Mouse (Mus musculus): ENCODE measurements at regions not wholly inside any gene's neighbourhood (a gene's known extent, or its start where the extent isn't known, plus 50 kb on each side); places are given as distances from the start of the nearest gene placed in this dataset.

DNA sequence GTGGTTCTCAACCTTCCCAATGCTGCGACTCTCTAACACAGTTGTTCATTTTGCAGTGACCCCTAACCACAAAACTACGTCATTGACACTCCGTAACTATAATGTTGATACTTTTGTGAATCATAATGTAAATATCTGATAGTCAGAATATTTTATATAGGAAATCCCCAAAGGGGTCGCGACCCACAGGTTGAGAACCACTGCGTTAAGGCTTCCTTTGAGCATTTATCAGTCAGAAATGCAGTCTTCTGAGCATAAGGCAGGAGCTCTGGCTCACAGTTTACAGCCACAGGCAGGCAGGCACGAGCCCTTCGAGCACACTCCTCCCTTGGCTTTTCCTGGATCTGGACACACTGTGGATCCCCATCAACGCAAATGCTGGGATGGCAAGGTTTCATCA lies 57.0 kb downstream of the Nxnl2 start:
- no peak for ATAC-seq (ENCODE audit: extremely low read depth, insufficient number of reproducible peaks, low FRiP score, poor library complexity, severe bottlenecking)

DNA sequence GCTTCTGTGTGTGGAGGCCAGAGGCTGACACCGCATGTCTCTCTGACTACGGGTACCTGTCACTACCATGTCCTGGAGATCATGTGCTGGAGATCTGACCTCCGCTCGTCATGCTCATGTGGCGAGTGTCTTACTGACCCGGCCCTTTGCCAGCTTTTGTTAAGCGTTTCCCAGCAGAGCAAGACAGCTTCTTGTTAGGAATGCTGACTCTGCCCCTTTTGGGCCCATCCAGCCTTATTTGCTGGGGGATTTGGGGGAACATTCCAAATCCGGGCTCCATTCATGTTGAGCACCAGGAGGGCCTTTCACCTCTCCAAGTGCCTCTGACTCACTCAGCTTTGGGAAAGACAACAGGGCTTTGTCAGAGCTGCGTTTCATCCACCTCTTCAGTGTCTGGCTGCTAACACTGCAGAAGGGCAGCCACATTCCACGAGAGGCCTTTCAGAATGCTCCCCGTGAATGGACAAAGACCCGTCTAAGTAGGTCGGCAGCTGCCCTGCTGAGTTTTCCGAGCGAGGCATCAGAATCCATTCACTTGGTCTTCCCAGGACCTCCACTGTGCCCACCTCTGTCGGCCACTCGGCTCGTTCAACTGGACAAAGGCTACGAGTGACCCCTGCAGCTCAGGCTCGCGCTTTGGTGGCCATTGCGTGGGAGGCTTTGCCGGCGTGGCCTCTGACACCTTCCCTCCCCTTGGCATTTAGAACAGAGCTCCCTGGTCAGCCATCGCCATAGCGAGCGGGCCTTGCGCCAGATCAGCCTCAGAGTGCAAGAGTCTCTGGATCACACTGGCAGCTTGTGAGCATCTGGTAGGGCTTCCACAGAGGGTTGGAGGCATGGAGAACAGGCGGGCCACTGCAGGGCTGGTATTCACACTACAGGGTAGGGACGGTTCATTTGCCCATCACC lies 58.3 kb downstream of the Nxnl2 start:
- no peak for ATAC-seq (ENCODE audit: extremely low read depth, insufficient number of reproducible peaks, low FRiP score, poor library complexity, severe bottlenecking)

DNA sequence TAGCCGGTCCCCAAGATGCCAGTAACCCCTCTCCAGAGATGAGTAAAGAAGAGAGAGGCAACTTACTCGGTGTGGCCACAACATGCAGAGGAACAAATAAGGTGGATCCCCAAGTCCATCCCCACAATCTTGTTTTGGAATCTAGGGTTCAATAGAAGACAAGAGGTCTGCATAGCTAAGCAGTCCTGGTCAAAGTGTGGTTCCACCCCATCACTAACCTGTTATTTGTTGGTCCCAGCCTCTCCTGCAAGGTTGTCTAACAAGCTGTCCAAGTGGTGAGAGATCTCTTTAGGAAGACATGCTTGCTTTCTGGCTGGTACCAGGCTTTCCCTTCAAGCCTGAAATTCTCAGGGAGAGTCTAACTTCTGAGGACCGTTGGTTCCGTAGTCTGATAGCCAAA lies 59.0 kb downstream of the Nxnl2 start:
- ATAC-seq (ENCODE audit: extremely low read depth, insufficient number of reproducible peaks, low FRiP score, poor library complexity, severe bottlenecking), result no peak

DNA sequence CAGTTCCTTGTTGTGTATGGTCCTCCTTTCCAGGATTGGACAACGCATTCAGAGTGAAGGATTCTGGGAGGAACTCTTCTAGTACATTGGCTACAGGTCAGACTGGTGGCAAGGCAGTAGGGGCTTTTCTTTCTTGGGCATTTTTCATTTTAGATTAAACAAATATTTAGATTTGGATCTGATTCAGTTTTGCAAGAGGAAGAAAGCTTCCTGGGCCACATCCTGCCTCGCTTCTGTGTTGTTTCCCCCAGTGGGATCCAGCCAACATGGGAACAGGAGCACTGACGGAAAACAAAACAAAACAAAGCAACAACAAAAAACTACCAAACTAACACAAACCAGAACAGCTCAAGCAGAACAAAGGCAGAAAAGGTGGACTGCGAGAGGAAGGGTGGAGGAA lies 60.8 kb downstream of the Nxnl2 start:
- ATAC-seq (ENCODE audit: extremely low read depth, insufficient number of reproducible peaks, low FRiP score, poor library complexity, severe bottlenecking), result no peak

DNA sequence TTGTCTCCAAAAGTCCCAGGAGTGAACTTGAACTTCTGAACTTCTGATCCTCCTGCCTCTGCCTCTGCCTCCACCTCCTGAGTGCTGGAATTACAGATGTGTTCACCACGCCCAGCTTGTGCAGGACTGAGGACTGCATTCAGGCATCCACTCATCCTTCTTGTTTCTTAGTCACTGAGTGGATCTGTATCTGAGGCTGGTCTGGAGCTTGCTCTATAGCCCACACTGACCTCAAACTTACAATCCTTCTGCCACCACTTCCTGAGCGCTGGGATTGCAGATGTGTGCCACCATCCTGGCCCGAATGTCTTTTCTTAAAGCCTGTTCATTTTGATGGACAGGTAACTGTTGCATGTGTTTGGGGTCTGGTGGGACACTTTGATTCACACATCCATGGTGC lies 76.6 kb downstream of the Nxnl2 start:
- ATAC-seq (ENCODE audit: extremely low read depth, insufficient number of reproducible peaks, low FRiP score, poor library complexity, severe bottlenecking), result no peak

DNA sequence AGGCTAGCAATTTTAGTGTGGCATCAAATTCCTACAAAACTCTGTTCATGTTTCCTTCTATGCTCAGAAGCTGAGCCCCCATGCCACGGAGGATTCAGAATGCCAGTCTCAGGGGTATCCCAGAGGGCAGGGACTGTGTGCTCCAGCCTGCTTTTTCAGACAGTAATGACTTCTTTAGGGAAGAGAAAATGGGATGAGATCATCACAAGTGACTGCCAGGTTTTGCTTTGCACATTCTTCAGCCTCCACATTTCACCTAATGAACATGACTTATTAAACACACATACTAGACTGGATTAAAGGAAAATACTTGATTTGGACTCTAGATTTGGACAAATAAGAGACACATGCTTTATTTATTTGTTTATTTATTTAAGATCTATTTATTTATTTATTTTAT lies 82.5 kb downstream of the Nxnl2 start:
- ATAC-seq (ENCODE audit: extremely low read depth, insufficient number of reproducible peaks, low FRiP score, poor library complexity, severe bottlenecking), result no peak

DNA sequence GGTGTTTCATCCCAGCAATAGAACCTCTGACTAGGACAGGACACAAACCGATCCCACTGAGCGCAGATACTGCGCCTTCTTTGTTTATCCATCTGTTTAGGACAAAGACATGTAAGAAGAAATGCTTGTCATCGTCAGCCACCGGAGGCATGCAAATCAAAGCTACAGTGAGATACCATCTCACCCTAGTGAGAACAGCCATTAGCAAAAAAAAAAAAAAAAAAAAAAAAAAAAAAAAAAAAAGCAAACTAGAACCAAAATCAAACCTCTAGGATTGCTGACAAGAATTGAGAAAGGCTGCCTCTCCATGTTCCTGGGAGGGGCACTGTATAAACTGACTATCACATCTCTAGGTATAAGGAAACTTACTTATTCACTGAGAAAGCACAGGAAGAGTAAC lies 84.9 kb downstream of the Nxnl2 start:
- ATAC-seq (ENCODE audit: extremely low read depth, insufficient number of reproducible peaks, low FRiP score, poor library complexity, severe bottlenecking), result no peak

DNA sequence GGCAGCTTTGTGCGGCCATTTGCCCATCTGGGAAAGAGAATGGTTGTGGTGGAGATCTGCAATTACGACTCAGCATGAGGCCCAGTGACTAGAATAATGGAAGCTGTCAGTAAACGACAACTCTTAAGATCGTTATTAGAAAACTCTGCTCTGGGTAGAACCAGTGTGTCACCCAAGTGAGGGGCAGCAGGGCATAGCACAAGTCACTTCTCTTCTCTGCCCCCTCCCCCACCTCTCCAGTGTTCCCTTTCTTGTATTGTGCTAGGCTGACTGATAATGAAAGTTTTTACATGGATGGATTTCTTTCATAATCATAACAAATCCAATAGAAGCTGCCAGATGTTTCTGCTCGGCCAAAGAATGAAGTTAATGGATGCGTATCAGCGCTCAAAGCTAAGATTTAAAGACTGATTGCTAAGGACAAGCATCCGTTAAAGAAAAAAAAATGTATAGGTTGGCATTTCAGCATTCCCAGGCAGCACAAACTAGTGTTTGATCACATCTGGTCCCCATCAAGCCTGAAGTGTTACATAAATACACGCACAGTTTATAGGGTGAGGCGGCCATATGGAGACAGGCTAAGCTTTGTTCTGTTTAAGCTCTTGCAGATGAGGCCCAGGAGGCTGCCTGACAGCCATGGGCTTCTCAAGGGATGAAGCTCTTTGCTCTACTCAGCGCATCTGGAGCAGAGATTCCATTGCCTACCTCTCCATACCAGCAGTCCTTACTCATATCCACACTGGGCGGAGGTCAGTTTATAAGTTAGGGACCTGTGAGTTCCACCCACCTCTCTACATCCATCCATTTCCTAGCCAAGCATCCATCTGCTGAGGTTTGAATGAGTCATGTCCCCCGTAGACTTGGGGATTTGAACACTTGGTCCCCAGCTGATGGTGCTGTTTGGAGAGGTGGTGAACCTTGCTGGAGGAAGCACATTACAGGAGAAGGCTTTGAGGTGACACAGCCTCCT lies 88.2 kb downstream of the Nxnl2 start:
- ATAC-seq (ENCODE audit: extremely low read depth, insufficient number of reproducible peaks, low FRiP score, poor library complexity, severe bottlenecking), result no peak

DNA sequence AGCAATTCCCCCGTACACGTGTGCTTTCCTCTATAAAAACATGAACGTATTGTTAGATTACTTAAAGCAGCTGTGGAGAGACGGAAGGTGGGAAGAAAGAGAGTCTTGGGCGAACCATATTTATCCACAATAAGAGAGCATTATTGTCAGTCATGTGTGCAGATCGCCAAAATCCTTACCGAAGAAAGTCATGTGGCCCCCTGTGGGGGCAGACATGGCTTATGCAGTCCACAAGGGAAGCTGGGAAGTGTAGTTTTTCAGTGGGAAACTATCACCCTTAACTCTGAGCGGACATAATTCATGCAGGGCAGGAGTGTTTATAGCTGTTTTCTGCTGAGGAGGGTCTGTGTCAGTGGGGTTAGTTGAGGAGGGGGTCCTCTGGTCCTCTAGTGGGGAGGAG lies 90.8 kb downstream of the Nxnl2 start:
- no peak for ATAC-seq (ENCODE audit: extremely low read depth, insufficient number of reproducible peaks, low FRiP score, poor library complexity, severe bottlenecking)

DNA sequence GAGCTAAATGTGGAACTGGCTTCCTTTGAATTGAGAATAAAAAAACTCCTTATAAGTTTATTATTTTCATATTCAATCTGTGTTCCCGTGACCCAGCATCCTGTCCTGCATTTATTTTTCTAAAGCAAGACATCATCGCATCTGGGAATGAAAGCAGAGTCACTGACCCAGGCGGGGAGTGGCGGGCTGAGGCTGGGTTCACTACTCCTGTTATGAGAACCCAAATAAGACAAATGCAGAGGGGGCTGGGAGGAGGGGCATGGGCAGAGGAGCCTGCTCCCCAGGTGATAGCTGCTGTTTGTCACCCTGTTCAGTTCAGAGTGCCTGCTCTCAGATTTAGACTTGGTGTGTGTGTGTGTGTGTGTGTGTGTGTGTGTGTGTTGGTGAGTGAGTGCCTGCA lies 102.0 kb downstream of the Nxnl2 start:
- ATAC-seq (ENCODE audit: extremely low read depth, insufficient number of reproducible peaks, low FRiP score, poor library complexity, severe bottlenecking), result no peak

DNA sequence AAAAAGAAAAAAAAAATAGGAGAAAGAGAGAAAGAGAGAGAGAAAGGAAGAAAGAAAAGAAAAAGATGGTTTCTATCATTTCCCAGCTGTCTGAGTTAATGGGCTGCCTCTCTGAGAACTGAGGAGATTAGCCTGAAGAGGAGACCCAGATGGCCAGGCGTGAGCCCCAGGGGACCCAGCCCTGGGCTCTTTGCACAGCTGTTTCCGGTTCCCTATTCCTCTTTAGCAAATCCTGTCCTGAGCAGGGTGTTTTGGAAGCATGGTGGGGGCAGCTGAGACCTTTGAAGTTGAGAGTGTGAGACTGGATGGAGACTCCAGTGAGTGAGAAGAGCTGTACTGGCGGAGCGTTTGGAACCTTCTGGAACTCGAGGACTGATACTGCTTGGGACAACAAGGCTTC lies 103.8 kb downstream of the Nxnl2 start:
- ATAC-seq (ENCODE audit: extremely low read depth, insufficient number of reproducible peaks, low FRiP score, poor library complexity, severe bottlenecking), result peak; percentile 34; the same call in 1 of the 2 replicates

DNA sequence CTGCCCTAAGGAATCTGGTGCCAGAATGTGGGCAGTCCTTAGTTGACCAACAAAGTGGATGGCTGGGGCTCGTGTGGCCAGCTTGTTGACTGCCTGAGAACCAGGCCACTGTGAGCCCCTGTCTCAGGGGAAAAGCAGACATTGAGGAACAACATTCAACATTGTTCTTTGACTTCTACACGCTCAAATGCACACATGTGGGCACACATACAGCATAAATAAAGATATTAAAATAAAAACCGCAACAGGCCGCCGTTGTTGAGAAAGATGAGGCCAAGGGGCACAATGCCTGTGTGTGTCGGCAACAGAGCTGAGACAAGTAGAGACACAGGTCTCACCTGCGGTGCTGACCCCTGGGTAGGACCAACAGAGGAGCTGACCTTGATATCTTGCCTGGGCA lies 105.8 kb downstream of the Nxnl2 start:
- no peak for ATAC-seq (ENCODE audit: extremely low read depth, insufficient number of reproducible peaks, low FRiP score, poor library complexity, severe bottlenecking)

DNA sequence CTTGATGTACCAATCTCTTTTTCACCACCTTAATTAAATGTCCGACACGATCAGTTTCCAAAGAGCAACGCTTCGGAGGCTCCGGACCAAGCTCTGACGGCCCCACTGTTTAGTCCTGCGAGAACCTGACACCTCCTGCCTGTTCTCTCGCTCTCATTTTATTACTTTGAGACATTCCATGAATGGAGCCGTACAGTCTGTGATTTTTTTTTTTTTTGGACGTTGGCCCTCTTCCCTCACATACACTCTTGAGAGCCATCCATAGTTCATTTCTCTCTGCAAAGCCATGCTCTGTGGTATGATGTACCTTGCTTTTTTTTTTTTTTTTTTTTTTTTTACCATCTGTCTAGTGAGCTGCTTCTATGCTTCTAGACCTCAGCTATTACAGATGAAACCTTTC lies 106.7 kb downstream of the Nxnl2 start:
- no peak for ATAC-seq (ENCODE audit: extremely low read depth, insufficient number of reproducible peaks, low FRiP score, poor library complexity, severe bottlenecking)

DNA sequence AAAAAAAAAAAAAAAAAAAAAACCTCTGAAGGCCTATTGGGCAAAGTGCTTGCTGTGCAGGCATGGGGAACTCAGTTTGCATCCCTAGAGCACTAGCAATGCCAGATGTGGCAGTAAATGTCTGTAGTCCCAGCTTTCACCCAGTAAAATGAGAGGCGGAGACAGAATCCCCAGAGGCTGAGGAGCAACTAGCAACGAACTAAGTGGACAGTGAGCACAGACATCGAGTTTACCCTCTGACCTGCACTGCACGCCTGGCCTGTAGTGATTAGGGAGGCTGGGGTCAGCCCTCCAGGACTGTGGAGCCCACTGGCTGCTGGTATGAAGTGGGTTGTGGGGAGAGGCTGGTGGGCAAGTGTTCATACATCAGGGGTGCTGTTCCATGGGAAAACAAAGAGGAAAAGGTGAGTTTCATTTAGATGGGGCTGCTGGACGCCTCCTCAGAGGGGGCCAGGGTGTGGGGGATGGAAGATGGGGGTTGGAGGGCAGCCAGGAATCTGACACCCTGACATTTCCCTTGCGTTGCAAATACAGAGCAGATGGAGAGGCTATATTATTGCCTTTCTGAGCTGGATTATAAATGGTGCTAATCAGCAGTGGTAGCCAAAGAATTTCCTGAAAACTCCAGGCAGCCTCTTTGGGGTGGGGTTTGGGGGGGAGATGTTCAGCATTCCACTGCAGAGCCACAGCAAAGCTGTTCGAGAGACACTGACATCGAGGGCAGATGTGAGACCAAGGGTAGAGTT lies 109.0 kb downstream of the Nxnl2 start:
- ATAC-seq (ENCODE audit: extremely low read depth, insufficient number of reproducible peaks, low FRiP score, poor library complexity, severe bottlenecking), result no peak

DNA sequence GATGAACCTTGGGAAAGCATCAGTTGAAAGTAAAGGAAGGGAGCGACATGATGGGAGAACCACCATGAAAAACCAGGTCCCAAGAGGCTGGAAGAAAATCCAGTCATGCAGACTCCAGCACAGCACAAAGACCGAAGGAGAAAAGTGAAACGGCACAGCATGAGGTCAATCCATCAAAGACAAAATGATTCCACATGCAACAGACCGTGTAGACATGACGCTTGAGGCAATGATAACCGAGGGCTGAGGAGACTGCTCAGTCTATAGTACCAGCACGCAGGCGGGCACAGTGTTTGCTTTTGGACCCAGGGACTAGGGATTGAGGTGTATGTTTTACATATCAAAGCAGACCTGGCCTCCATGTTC lies 109.5 kb downstream of the Nxnl2 start:
- no peak for ATAC-seq (ENCODE audit: extremely low read depth, insufficient number of reproducible peaks, low FRiP score, poor library complexity, severe bottlenecking)

DNA sequence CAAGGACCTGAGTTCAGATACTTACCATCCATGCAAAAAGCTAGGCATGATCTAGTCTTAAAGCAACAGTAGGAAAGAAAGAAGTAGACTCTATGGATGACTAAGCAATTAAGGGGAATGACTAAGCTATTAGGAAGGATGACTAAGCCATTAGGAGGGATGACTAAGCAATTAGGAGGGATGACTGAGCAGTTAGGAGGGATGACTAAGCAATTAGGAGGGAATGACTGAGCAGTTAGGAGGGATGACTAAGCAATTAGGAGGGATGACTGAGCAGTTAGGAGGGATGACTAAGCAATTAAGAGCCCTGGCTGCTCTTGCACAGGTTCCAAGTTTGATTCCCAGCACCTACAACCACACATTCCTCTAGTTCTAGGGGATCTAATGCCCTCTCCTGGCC lies 113.9 kb downstream of the Nxnl2 start:
- ATAC-seq (ENCODE audit: extremely low read depth, insufficient number of reproducible peaks, low FRiP score, poor library complexity, severe bottlenecking), result no peak

DNA sequence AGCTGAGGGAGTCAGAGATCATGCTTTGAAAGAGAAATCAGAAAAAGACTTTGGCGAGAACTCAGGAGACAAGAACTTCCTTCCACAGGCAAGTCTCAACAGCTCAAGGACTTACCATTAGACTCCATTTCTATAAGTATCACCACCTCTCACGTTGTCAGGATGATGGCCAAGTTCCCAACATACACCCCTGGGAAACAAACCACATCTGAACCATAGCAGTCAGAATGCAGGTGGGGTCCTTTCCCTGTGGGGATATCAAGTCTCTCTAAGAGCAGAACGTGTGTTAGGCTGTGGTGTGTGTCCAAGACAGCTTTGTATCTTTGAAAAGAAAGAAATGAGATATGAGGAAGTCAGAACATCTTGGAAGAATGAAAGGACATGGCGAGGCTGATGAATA lies 118.6 kb downstream of the Nxnl2 start:
- ATAC-seq (ENCODE audit: extremely low read depth, insufficient number of reproducible peaks, low FRiP score, poor library complexity, severe bottlenecking), result no peak

DNA sequence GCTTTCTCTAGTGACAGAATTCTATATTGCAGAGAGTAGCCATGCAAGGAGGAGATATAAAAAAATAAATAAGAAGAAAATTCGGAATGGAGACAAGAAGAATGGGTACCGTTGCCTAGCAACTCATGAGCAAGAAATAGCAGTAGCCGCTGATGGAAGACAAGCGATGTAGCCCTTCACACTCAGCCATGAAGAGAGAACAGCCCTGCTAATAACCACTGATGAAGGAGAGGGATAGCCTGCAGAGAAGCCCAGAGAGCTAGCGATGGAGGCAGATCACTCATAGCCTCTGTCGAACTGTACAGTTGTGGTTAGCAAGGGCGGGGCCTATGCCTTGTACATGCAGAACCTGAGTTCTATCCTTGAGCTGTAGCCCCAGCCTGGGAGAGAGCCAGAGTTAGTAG lies 118.4 kb upstream of the S1pr3 start:
- ATAC-seq (ENCODE audit: extremely low read depth, insufficient number of reproducible peaks, low FRiP score, poor library complexity, severe bottlenecking), result no peak

DNA sequence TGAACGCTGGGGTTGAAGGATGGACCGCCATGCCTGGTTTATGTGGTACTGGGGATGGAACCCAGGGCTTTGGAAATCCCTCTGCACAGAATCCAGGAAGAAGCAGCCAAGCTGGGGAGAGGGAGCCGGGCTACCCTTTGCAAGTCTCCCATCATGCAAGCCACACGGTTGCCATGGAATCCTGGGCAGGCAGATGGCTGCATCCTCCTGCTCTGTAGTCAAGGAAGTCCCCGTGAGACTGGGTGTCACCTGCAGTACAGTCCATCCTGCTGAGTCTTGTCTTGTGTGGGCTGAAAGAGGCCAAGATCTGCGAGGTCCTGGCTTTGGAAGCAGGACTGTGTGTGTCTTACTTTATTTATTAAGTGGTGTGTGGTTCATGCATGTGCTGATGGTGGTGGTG lies 117.5 kb upstream of the S1pr3 start:
- ATAC-seq (ENCODE audit: extremely low read depth, insufficient number of reproducible peaks, low FRiP score, poor library complexity, severe bottlenecking), result no peak

All from neutrophil, adult 5-6 weeks (primary cell).